Mouse (Mus musculus): ENCODE measurements around the gene Tmc1.

Gene Tmc1

DNA sequence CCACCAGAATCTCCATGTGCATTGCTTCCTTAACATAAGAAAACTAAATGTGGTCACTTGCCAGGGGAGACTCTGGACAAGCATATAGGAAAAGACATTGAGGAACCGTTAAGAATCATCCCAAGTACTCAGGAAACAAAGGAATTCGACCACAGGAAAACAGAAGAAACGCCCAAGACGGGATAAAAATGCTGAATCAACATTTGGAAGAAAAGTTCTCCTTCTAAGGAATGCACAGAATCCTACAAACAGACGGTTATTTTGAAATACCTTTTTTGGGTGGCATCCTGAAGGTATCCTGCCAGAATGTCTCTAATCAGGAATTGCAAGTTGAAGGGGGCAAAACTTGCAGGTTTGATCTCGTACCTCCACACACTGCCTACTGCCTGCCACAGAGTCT, at the start of gene Tmc1:
TSS of gene Tmc1 (minus strand) at position 329 of the 400 bp plus-strand sequence.
- no peak for ATAC-seq (ENCODE audit: low TSS enrichment)

DNA sequence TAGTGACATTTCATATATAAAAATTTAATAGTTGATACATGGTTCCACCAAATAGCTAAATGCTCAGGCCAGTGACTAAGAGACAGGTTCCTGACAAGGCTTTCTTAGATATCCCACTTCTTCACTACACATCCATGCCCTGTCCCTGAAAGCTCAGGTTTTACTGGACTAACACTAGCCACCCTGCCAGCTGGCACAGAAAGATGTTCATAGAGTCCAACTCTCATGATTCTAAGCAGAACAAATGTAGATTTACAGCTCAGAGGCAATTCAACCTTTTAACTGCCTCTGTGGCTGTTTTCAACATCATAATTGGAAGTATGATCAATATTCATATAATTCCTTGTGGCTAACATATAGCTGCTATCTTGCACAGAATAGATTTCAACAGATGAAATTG, 47.5 kb upstream of the Tmc1 start:
- ATAC-seq (ENCODE audit: low TSS enrichment), result no peak

DNA sequence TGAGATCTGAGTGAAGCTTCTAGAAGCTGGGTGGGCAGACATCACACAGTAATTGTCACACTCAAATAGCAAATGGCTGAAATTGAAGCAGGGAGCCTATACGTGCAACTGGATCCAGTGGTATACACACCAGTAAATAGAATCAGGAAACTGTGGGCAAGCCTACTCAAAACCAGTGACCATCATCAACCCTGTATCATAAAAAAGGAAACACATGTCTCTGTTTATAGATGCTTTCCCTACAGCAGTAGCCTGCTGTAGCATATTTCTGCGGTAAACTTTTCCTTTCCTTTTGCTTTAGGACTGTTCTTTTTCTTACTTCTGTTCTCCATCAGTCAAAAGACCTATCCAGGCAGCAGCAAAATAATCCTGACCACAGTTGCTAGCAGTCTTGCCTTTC, 25.2 kb upstream of the Tmc1 start:
- no peak for ATAC-seq (ENCODE audit: low TSS enrichment)

DNA sequence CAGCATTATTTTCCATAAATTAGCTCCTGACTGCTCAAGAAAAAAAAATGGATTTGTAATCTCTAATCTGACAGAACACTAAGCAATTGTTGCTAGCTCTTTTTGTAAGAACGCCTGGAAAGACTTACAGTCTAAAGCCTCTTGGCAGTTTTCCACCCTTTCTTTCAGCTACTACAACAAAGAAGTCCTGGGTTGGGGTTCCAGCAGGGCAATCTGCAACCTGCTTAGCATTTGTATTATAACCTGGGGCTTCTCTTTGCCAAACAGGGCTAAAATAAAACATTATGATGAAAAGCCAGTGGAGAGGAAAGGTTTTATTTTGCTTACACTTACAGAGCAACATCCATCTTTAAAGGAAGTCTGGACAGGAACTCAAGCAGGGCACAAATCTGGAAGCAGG, 24.1 kb upstream of the Tmc1 start:
- no peak for ATAC-seq (ENCODE audit: low TSS enrichment)

DNA sequence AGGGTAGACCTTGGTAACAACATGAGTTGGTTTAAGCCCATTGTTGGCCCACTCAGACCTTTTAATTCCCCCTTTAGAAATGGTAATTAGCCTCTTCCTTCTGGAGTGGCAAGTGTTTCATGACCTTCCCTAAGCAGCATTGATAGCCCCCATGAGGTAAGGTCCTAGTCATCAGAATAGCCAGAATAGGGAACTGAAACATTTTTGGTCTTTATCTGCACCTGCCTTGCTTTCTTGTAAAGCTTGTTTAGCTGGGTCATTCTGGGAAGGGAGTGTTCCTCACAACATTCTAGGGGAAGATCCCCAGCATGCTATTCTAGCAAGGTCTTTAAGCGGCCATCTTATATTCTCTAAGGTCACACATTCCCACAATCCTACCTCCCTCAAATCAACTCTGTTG, 17.9 kb upstream of the Tmc1 start:
- no peak for ATAC-seq (ENCODE audit: low TSS enrichment)

DNA sequence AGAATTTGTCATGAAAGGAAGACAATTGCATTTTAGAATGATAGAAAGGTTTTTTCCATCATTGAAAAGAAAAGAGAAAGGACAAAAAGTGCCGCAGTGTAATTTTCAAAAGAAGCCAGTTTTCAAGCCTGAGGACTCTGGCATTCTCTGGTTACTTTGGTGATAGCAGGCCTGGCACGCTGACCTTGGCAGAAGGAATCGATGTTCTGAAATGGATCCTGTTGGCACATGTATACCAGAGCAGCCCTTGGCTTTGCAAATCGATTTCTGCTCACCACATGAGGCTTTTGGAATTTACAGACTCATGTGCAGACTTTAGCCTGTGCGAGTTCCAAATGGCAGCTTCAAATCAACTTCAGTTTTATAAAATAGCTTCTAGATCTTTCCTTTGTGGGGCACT, 813 bp upstream of the Tmc1 start:
- no peak for ATAC-seq (ENCODE audit: low TSS enrichment)

DNA sequence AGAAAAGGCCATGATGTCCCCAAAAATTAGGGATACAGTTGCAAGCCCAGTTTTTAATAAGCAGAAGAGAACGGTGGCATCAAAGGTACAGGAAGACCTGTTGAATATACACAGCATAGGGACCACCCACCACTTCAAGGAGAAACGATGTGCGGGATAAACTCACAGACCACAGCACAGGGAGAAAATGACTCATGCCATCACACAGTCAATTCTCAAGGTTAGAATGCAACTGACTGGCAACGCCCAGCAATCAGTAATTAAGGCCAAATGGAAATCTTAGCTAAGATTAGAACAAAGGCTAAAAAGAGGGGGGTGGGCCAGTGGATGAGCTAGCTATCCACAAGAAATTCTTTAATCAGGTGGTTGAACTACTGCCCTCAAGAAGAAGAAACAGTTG, 9.6 kb downstream of the Tmc1 start:
- ATAC-seq (ENCODE audit: low TSS enrichment), result no peak

DNA sequence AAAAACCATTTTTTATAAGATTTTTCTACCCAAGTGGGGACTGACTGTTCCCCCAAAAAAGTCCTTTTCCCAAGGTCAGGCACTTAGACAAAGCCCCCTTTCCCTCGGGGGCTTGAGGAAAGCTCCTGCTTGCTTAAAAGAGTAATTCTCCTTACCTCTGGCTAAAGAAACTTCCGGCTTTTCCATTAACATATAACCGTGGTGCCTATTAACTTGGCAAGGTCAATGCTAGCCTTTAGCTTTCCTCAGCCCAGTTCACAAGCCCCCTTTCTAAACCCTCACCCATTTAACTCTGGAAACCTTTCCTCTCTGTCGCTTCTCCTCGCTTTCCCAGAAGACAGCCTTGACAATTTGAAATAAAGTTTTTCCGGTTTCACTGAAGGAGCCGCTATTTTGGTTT, 29.7 kb downstream of the Tmc1 start:
- ATAC-seq (ENCODE audit: low TSS enrichment), result no peak

DNA sequence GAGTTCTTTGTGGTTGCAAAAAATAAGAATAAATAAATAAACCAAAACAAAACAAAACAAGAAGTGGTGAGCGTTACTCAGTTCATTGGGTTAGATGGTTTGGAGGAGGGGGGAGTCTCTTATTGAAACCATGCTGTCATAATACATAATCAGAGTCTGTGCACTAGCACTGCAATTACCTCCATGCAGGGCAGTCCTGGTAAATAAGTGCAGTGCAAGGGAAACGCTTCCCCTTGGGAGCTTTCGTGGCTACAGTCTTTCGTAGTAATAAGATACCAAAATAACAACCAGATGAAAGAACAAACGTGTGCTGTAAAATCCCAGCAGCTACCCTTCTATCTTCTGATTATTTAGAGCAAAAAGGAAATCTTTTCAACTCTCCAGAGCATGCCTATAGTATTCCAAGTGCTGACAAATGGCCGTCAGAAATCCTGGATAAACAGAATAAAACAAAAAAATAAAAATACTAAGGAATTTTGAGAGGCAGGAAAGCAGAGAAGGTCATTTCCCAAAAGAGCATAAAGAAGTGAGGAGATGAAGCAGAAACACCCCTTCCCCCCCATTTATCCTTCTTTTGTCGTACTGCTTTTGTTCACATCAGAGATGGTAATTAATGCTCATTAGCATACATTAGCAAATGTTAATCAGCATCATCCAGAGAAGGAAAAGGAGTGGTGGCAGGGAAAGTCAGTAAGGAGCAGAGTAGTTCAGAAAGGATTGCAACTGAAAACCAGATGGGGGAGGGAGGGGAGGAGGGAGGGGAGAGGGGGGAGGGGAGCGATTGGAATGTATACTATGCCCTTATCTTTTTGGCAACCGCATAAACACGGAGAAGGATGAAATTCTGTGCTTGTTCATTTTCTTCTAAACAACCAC, 30.4 kb downstream of the Tmc1 start:
- no peak for ATAC-seq (ENCODE audit: low TSS enrichment)

DNA sequence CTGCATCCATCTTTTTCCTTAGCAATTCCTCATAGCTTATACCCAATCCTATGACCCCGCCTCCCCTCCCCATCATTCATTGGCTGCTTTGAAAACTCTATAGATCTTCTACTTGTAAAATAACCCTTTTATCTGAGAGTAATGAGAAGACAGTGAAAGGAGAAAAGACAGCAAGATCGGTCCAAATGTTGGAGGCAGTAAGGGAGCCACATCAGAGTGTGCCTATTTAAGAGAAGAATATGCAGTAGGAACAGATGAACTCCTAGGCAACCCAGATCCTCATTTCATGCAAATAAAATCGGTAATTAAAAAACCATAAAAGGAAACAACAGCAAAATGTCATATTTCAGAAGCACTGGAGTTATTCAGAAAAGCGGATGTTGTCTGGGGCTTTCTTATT, 35.8 kb downstream of the Tmc1 start:
- peak; percentile 65; the same call in 1 of the 2 replicates for ATAC-seq (ENCODE audit: low TSS enrichment)

DNA sequence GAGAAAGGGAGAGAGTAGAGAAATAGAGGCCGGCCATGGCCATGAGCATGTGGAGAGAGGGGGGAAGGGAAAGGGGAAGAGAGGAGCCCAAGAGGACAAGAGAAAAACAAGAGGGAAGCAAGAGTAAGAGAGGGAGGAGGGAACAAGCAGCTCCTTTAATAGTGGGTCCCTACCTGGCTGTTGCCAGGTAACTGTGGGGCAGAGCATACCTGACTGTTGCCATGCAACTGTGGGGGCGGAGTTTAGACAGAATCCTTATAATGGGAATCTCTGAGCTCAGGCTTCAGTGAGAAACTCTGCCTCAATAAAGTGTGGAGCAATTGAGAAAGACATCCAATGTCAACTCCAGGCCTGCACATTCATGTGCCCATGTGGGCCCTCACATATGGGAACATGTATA, 38.9 kb downstream of the Tmc1 start:
- ATAC-seq (ENCODE audit: low TSS enrichment), result no peak

DNA sequence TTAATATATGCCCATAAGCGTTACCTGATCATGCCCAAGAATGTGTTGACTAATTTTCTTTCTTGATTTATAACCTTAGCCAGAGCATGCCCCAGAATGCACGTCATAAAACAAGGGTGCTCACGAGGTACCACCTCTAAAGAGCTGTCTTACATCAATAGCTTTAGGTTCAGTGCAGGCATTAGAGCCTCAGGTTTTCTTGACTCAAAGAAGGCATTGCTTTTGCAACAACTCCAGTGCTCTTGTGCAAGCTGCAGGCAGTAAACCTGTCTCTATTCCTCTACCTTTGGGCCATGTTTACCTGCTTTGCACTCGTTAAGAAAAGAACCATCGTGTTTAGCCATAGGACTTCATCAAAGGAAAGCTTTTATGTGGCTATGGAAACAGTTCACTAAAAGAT, 43.6 kb downstream of the Tmc1 start:
- no peak for ATAC-seq (ENCODE audit: low TSS enrichment)

DNA sequence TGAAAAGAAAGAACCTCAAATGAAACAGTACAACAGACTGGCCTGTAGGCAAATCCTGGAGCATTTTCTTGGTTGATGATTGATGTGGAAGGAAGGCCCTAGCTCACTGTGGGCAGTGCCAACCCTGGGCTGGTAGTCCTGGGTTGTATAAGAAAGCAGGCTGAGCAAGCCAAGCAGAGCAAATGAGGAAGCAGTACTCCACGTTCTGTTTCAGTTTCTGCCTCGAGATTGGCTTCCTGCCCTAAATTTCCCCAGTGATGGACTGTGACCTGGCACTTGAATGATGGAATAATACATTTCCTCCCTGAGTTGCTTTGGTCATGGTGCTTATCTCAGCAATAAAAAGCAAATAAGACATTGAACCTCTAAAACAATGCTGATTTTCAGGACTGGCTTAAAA, 72.8 kb downstream of the Tmc1 start:
- ATAC-seq (ENCODE audit: low TSS enrichment), result no peak

DNA sequence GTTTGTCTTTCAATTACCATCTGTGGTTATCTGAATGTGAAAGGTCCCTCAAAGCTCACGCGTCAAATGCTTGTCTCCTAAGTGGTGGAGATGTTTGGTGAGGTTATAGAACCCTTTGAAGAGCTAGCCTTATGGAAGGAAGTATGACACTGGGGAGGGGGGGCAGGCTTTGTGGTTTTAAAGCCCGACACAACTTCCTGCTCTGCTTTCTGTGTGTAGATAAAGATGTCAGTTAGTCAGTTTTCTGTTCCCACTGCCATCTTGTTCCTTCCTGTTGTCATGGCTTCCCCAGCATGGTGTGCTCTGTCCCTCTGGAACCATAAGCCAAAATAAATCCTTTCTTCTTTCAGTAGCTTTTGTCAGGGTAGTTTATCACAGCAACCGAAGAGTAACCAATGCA, 78.1 kb downstream of the Tmc1 start:
- no peak for ATAC-seq (ENCODE audit: low TSS enrichment)

DNA sequence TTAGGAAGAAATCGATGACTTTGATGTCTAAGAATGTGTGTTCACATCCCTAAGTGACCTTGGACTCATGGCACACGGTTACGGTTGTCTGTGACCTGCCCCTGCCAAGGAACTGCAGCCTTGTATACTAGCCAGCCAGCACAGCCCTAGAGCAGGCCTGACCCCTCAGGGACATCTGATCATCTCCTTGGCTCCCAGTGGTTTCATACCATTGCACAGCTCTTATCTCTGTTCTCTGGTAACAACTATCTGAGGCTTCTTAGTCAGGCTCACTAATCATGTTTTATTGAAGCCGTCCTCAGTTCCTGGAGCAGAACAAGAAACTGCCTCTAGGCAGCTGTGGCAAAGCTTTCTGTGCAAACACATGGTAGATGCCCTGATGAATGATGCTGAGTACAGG, 92.2 kb downstream of the Tmc1 start:
- no peak for ATAC-seq (ENCODE audit: low TSS enrichment)

DNA sequence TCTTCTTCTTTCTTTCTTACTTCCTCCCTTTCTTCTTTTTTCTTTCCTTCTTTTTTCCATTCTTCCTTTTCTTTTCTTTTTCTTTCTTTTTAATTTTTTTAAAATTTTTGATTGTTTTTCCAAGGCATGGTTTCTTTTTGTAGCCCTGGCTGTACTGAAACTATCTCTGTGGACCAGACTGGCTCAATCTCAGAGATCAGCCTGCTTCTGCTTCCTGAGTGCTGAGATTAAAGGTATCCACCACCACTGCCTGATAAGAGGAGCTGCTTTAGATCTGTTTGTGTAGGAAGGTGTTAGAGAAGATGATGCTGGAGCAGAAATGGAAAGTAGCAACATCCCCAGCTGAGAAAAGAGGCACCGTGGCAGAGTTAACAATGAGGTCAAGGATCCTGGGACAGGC, 93.7 kb downstream of the Tmc1 start:
- ATAC-seq (ENCODE audit: low TSS enrichment), result no peak

DNA sequence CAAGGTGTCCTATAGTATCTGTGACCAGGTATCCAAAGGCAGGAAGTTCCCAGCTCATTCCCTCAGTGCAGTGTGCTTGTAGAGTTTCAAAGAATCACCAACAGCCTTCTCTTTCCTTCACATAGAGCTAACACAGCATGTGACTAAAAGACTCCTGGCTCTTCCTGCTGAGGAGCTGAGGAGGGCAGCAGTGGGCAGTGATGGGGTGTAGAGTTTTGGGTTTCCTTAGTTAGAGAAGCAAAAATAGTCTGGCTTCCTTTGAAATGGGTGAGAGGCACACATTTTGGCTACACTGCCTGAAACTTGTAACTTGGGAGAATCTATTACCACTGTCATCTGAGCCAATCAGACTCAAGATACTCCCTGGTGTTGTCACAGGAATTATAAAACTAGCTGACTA, 96.2 kb downstream of the Tmc1 start:
- peak; percentile 59 for ATAC-seq (ENCODE audit: low TSS enrichment)

DNA sequence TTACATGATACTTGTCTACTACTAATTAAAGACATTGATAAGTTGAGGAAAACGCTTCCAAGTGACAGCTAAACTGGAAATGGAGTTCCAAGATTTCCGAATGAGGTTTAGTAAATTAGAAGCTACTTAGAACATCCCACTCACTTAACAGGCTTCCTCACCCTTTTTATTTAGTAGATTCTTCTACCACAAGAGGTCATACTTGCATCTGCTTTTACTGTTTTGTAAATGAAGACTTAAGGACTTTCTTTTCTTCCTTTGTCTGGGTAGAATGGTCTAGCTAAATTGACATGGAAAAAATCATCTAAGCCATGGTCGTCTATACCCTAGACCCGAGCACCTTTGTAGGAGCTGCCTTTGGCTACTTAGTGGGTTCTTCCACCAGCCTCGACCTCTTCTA, 105.1 kb downstream of the Tmc1 start:
- ATAC-seq (ENCODE audit: low TSS enrichment), result 0 out of 2 replicates have a peak, but pooled peaks have one; percentile 50

DNA sequence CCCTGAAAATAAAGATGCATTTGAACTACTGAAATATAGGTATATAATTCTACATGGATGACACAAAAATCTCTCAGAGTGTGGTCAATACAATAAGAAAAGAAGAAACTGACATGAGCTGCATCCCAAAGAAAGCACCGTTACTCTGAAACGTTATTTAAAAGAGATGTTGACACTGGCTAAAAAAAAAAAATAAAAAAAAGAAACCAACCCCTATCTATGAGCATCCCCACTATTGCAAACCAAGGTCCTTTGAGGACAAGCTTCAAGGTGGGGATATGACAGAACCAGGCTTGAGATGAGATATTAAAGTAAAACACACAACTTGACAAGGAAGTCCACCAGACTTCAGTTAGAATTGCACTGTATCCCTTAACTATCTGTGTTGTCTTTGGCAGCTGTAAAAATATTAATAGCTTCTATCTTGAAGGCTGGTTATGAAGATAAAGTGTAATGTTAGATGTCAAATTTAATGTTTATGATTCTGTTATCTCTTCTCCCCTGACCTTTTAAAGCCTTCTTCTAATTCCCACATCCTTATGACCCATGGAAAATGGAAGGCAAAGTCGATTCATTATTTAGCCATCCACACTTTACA, 106.4 kb downstream of the Tmc1 start:
- no peak for ATAC-seq (ENCODE audit: low TSS enrichment)

DNA sequence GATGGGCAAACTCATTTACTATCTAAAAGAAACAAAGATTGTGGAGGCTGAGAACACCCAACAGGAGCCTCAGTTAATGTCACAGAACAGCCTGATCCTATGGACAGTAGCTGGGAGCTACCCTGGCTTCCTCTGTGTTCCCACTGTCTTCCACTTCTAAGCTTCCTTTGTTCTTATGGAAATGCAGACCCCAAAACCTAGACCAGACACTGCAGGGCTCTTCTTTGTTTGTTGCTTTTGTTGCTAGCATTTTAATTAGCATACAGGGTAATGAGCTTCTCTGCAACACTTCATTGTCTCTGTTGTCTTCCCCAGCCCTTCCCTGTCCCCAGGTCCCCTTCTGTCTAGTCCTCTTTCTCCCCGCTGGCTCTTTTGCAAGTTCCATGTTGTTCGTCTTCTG, 116.6 kb downstream of the Tmc1 start:
- ATAC-seq (ENCODE audit: low TSS enrichment), result no peak

DNA sequence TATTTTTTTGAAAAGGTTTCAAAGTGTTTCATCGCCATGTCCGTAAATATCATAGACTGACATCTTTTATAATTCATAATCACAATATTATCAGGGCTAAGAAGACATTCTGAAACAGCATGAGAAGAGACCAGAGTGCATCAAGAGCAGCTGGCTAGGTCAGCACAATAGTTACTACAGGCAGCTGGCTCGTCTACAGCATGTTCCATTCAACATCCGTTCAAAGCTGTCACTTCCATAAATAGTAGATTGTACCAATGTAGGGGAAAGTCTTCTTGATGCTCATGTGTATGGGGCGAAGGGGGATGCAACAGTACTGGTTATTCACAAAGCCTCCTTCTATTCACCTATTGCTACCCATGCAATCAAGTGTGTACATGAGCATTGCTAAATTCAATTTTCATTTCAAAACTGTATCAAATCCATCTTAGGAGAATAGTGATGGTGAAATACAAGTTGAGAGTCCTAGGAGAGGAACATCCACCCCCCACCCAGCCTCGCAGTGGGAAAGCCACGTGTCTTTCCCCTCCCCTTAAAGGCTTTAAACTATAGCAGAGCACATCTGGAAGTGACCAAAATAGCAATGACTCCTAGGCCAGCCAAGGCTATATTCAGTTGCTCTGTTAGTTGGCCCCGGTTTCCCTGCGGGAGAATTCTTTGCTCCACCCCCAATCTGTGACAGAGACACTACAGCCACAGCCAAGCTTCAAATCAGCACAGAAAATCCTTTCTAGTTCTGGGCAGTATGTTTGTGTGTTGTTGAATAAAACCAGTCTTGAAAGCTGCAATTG, 117.8 kb downstream of the Tmc1 start:
- ATAC-seq (ENCODE audit: low TSS enrichment), result 0 out of 2 replicates have a peak, but pooled peaks have one; percentile 31

DNA sequence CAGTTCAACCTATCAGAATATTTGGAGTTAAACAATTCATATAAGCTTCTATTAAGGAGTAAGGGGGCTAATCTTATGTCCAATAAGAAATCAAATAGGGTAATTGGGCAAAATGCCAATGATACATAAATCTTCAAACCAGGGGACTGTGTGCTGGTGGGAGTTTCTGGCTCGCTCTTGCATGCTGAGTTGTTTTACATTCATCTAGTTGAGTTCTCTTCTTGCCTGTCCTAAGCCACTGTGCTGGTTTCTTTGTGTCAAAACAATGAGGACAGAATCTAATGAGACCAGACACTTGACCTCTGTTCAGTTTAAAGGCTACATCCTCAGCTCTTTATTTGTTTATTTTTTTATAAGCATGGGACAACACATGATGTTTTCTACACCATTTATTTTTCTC, 119.1 kb downstream of the Tmc1 start:
- ATAC-seq (ENCODE audit: low TSS enrichment), result no peak

DNA sequence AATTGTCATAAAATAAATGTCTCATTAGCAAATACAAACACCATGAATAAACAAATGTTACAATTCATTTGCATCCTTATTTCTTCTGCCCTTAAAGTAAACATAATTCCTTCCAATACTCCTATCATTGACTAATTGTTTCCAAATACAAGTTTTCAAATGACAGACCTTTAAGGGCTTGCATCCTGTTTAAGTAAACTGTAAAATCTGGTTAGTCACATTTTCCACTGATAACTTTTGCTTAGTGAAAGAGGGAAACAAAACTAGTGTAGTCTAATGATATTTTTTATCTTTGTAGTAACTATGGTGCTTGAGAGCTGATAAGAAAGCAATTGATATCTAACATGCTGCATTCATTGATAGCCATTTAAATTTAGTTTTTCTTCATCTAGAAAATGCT, 154.5 kb downstream of the Tmc1 start:
- no peak for ATAC-seq (ENCODE audit: low TSS enrichment)

Measured in frontal cortex, adult (tissue).